Mouse (Mus musculus): Measurements from ENCODE around the gene 5830473C10Rik. TPM values are rescaled to one million over a fixed set of nuclear protein-coding genes. Genes with fewer than 3 reads are reported as not detected.

5830473C10Rik gene
- polyA plus RNA-seq (2021; fragmentation: Nextera tagmentation): not detected in 2 replicates
- long read RNA-seq, experiment 1: 0 reads
- long read RNA-seq, experiment 2: 0 reads

GRCm38 (mm10) chr5:90560743-90561142, at the start of gene 5830473C10Rik:
TSS of gene 5830473C10Rik (plus strand) at chr5:90561107.

GRCm38 (mm10) chr5:90518356-90519100, 42.4 kb upstream of the 5830473C10Rik start, which contains the start of gene Afm:
TSS of gene Afm (plus strand) at chr5:90518932.

GRCm38 (mm10) chr5:90640286-90641217, 79.6 kb downstream of the 5830473C10Rik start, which contains the start of gene Rassf6:
TSS of gene Rassf6 (minus strand) at chr5:90640657.

Other genes with a start within 250 kb of the 5830473C10Rik start
- 16.2 and 16.8 TPM in 2 replicates for gene Ankrd17, start 194.5 kb upstream of the 5830473C10Rik start, polyA plus RNA-seq (2021; fragmentation: Nextera tagmentation)
- 0.21 and 0.51 TPM in 2 replicates for gene Gm9958, start 193.9 kb upstream of the 5830473C10Rik start, polyA plus RNA-seq (2021; fragmentation: Nextera tagmentation)
- not detected in 2 replicates for gene Alb, start 100.2 kb upstream of the 5830473C10Rik start, polyA plus RNA-seq (2021; fragmentation: Nextera tagmentation)
- 0.06 and 0.16 TPM in 2 replicates for gene Afp, start 70.4 kb upstream of the 5830473C10Rik start, polyA plus RNA-seq (2021; fragmentation: Nextera tagmentation)
- not detected in 2 replicates for gene Afm, start 42.2 kb upstream of the 5830473C10Rik start, polyA plus RNA-seq (2021; fragmentation: Nextera tagmentation)
- gene Rassf6, start 79.5 kb downstream of the 5830473C10Rik start, polyA plus RNA-seq (2021; fragmentation: Nextera tagmentation): 0.21 and 0.28 TPM in 2 replicates
- 4.0 and 8.0 TPM in 2 replicates for gene Cxcl5, start 198.3 kb downstream of the 5830473C10Rik start, polyA plus RNA-seq (2021; fragmentation: Nextera tagmentation)
- not detected in 2 replicates for gene Ppbp, start 207.4 kb downstream of the 5830473C10Rik start, polyA plus RNA-seq (2021; fragmentation: Nextera tagmentation)
- 6.7 and 8.5 TPM in 2 replicates for gene Pf4, start 211.3 kb downstream of the 5830473C10Rik start, polyA plus RNA-seq (2021; fragmentation: Nextera tagmentation)
- not detected in 2 replicates for gene Cxcl3, start 225.0 kb downstream of the 5830473C10Rik start, polyA plus RNA-seq (2021; fragmentation: Nextera tagmentation)
- not detected in 2 replicates for gene Cxcl15, start 233.4 kb downstream of the 5830473C10Rik start, polyA plus RNA-seq (2021; fragmentation: Nextera tagmentation)